Mouse (Mus musculus) forebrain, embryonic 12.5 days (tissue): ENCODE data around the gene Plcd3. TPM values are rescaled to one million over a fixed set of nuclear protein-coding genes. Genes with fewer than 3 reads are reported as not detected.

Experiments
- polyA plus RNA-seq: library from polyadenylated mRNA; unstranded; fragments of >200 nt; fragmentation: Nextera tagmentation; extraction: Ambion mirVana; gene quantifications from 2 replicates; pipeline ENCODE4 v1.2.1, GENCODE M21; 2016

Gene Plcd3
- polyA plus RNA-seq, 1 experiment from 2014 or later = 1.5 TPM

Other genes starting within 250 kb of the Plcd3 start
- gene Eftud2, start 220.7 kb downstream of the Plcd3 start, polyA plus RNA-seq = 274 and 279 TPM in 2 replicates
- 1.7 and 2.4 TPM in 2 replicates for gene Ccdc103, start 220.5 kb downstream of the Plcd3 start, polyA plus RNA-seq
- gene Fam187a, start 216.5 kb downstream of the Plcd3 start, polyA plus RNA-seq = not detected in 2 replicates
- gene Gfap, start 200.7 kb downstream of the Plcd3 start, polyA plus RNA-seq = 0.09 TPM in 1 of 2 replicates, not detected in the other
- gene Kif18b, start 176.5 kb downstream of the Plcd3 start, polyA plus RNA-seq = 10.8 and 13.0 TPM in 2 replicates
- gene C1ql1, start 155.0 kb downstream of the Plcd3 start, polyA plus RNA-seq = 3.7 and 4.0 TPM in 2 replicates
- 49.0 and 56.2 TPM in 2 replicates for gene Nmt1, start 73.5 kb downstream of the Plcd3 start, polyA plus RNA-seq
- gene Dcakd, start 73.3 kb downstream of the Plcd3 start, polyA plus RNA-seq = 190 and 210 TPM in 2 replicates
- gene Acbd4, start within 50 bp of the Plcd3 start, polyA plus RNA-seq = 5.7 and 7.1 TPM in 2 replicates
- gene Hexim1, start 14.6 kb upstream of the Plcd3 start, polyA plus RNA-seq = 3.4 TPM in 2 replicates
- gene Hexim2, start 30.8 kb upstream of the Plcd3 start, polyA plus RNA-seq = 10.1 and 11.8 TPM in 2 replicates
- gene Fmnl1, start 69.4 kb upstream of the Plcd3 start, polyA plus RNA-seq = 1.1 TPM in 2 replicates
- 0.33 and 0.64 TPM in 2 replicates for gene 1700023F06Rik, start 106.9 kb upstream of the Plcd3 start, polyA plus RNA-seq
- gene Spata32, start 116.8 kb upstream of the Plcd3 start, polyA plus RNA-seq = not detected in 2 replicates
- gene Map3k14, start 165.8 kb upstream of the Plcd3 start, polyA plus RNA-seq = 4.6 and 4.7 TPM in 2 replicates